Mouse (Mus musculus): ENCODE results near the gene Hmg20b.

The Hmg20b gene

GRCm38 (mm10) chr10:81377793-81378552 is 27.7 kb upstream of the Hmg20b start, which contains the start of gene Fzr1:
Gene Fzr1, minus strand, starts transcription at chr10:81378516.
- no peak for DNase-seq

GRCm38 (mm10) chr10:81377362-81377664 is 27.0 kb upstream of the Hmg20b start:
- no peak for DNase-seq

- no peak for DNase-seq
Measured at GRCm38 (mm10) chr10:81376561-81377361, 26.5 kb upstream of the Hmg20b start.

- DNase-seq, result no peak
Measured at GRCm38 (mm10) chr10:81375322-81375721, 25.0 kb upstream of the Hmg20b start.

- no peak for DNase-seq
Measured at GRCm38 (mm10) chr10:81367207-81367495, 16.9 kb upstream of the Hmg20b start.

GRCm38 (mm10) chr10:81366477-81367206 is 16.4 kb upstream of the Hmg20b start:
- DNase-seq, result no peak

- DNase-seq, result peak; percentile 72
Measured at GRCm38 (mm10) chr10:81365672-81366476, 15.6 kb upstream of the Hmg20b start, which contains the start of gene 4930404N11Rik. Gene 4930404N11Rik, minus strand, starts transcription at chr10:81365816.

GRCm38 (mm10) chr10:81365073-81365472 is 14.8 kb upstream of the Hmg20b start:
- DNase-seq, result no peak

- DNase-seq, result no peak
Measured at GRCm38 (mm10) chr10:81364666-81365065, 14.4 kb upstream of the Hmg20b start.

- DNase-seq, result no peak
Measured at GRCm38 (mm10) chr10:81363436-81364346, 13.4 kb upstream of the Hmg20b start.

GRCm38 (mm10) chr10:81362336-81362949 is 12.2 kb upstream of the Hmg20b start:
- DNase-seq, result no peak

GRCm38 (mm10) chr10:81360721-81361120 is 10.4 kb upstream of the Hmg20b start:
- DNase-seq, result no peak

GRCm38 (mm10) chr10:81358841-81359240 is 8.6 kb upstream of the Hmg20b start:
- no peak for DNase-seq

- DNase-seq, result no peak
Measured at GRCm38 (mm10) chr10:81358209-81358608, 7.9 kb upstream of the Hmg20b start.

GRCm38 (mm10) chr10:81356991-81357844 is 6.9 kb upstream of the Hmg20b start, which contains the start of gene Mfsd12:
Gene Mfsd12, plus strand, starts transcription at chr10:81357491.
- peak; percentile 93 for DNase-seq

- DNase-seq, result no peak
Measured at GRCm38 (mm10) chr10:81356352-81356990, 6.2 kb upstream of the Hmg20b start.

GRCm38 (mm10) chr10:81355533-81355932 is 5.3 kb upstream of the Hmg20b start:
- DNase-seq, result no peak

GRCm38 (mm10) chr10:81354738-81355477 is 4.6 kb upstream of the Hmg20b start:
- no peak for DNase-seq

Measured in retina, postnatal 1 day (tissue).